Mouse (Mus musculus): ENCODE results near the gene Rfesd. TPM values are rescaled to one million over a fixed set of nuclear protein-coding genes. Genes with fewer than 3 reads are reported as not detected.

Gene Rfesd
- polyA plus RNA-seq, 2 experiments: 11.0 to 21.3 TPM

- H3K4me2 ChIP-seq (replicated peaks; ENCODE audit: low read depth, low read length, severe bottlenecking): no peak overlapping the region
- no peak for TF ChIP-seq POLR2A (IDR thresholded peaks at IDR 0.05; ENCODE audit: borderline replicate concordance, extremely low read depth, insufficient read depth, insufficient read length)
- no peak overlapping the region for H3K27ac ChIP-seq (replicated peaks; ENCODE audit: low read depth, low read length)
- ATAC-seq (ENCODE audit: low FRiP score, low read depth) (no peak), DNase-seq (ENCODE audit: low spot score) (no peak)
- no peak overlapping the region for H3K4me3 ChIP-seq (replicated peaks; ENCODE audit: low read length)
- H3K27me3 ChIP-seq (ENCODE audit: control insufficient read depth, insufficient read depth, low read length): no peaks in the 10 kb centered on the region
- no peaks in the 10 kb centered on the region for H3K36me3 ChIP-seq (ENCODE audit: control insufficient read depth, insufficient read depth, low read length)
- H3K9ac ChIP-seq (ENCODE audit: low read depth, low read length, severe bottlenecking): no peak overlapping the region
- peaks cover under 1% of the 10 kb centered on the region; the same call in 1 of the 2 replicates for H3K4me1 ChIP-seq (ENCODE audit: control insufficient read depth, insufficient read depth, low read length)
- H3K9me3 ChIP-seq (ENCODE audit: control insufficient read depth, low read length): no peaks in the 10 kb centered on the region
Observed at GRCm38 (mm10) chr13:75955357-75955992, 63.0 kb downstream of the Rfesd start.

Other genes starting within 250 kb of the Rfesd start
- 27.4 and 28.0 TPM in 2 replicates for gene Glrx, start 178.9 kb downstream of the Rfesd start, polyA plus RNA-seq (2012; rRNA removed)
- 43.0 and 50.1 TPM in 2 replicates for gene Glrx, start 178.9 kb downstream of the Rfesd start, polyA plus RNA-seq (2014; fragmentation: Nextera tagmentation; extraction: Ambion mirVana)
- 30.7 and 31.7 TPM in 2 replicates for gene Rhobtb3, start 74.8 kb downstream of the Rfesd start, polyA plus RNA-seq (2012; rRNA removed)
- 53.3 and 56.7 TPM in 2 replicates for gene Rhobtb3, start 74.8 kb downstream of the Rfesd start, polyA plus RNA-seq (2014; fragmentation: Nextera tagmentation; extraction: Ambion mirVana)
- gene Spata9, start 51.6 kb downstream of the Rfesd start, polyA plus RNA-seq (2012; rRNA removed): 0.24 TPM in 1 of 2 replicates, not detected in the other
- gene Spata9, start 51.6 kb downstream of the Rfesd start, polyA plus RNA-seq (2014; fragmentation: Nextera tagmentation; extraction: Ambion mirVana): 0.28 and 0.50 TPM in 2 replicates
- 0.04 and 0.05 TPM in 2 replicates for gene Gpr150, start 38.3 kb upstream of the Rfesd start, polyA plus RNA-seq (2012; rRNA removed)
- gene Gpr150, start 38.3 kb upstream of the Rfesd start, polyA plus RNA-seq (2014; fragmentation: Nextera tagmentation; extraction: Ambion mirVana): 0.08 TPM in 1 of 2 replicates, not detected in the other
- gene Arsk, start 79.9 kb upstream of the Rfesd start, polyA plus RNA-seq (2012; rRNA removed): 8.9 and 10.1 TPM in 2 replicates
- gene Arsk, start 79.9 kb upstream of the Rfesd start, polyA plus RNA-seq (2014; fragmentation: Nextera tagmentation; extraction: Ambion mirVana): 10.4 and 10.8 TPM in 2 replicates
- 17.9 and 20.5 TPM in 2 replicates for gene Ttc37, start 80.0 kb upstream of the Rfesd start, polyA plus RNA-seq (2012; rRNA removed)
- gene Ttc37, start 80.0 kb upstream of the Rfesd start, polyA plus RNA-seq (2014; fragmentation: Nextera tagmentation; extraction: Ambion mirVana): 21.5 and 22.3 TPM in 2 replicates

Data from limb, embryonic 14.5 days (tissue).